14 mouse cellular contexts compared by ENCODE assay signal in genomic region chr3:58714767-58715166, GRCm38 (mm10).
"Had no signal": no experiment of that assay in that cellular context is flagged by ENCODE, and none has a peak within 500 bp of the region (broad histone marks: within the 10 kb centered on the region; RNA-seq: fewer than 3 reads in every experiment).

No protein-coding gene starts in this region.

- H3K4me2 ChIP-seq: lung, embryonic 15.5 days; midbrain, embryonic 15.5 days; neural tube, embryonic 12.5 days; stomach, embryonic 15.5 days had no signal

- H3K27ac ChIP-seq: layer of hippocampus, adult 2 months; limb, embryonic 10.5 days; liver, embryonic 12.5 days; lung, embryonic 15.5 days; macrophage; midbrain, embryonic 15.5 days; neural tube, embryonic 12.5 days; stomach, embryonic 15.5 days had no signal

- H3K4me1 ChIP-seq: lung, embryonic 15.5 days; midbrain, embryonic 15.5 days; neural tube, embryonic 12.5 days; stomach, embryonic 15.5 days had no signal

- DNase-seq: kidney, postnatal 10 days; kidney, postnatal 4 days; lung, postnatal 14 days; right cerebral cortex, postnatal 4 days; spleen, adult 18-20 months; thymus, postnatal 4 days had no signal

- H3K9ac ChIP-seq: liver, embryonic 12.5 days; lung, embryonic 15.5 days; midbrain, embryonic 15.5 days; neural tube, embryonic 12.5 days; stomach, embryonic 15.5 days had no signal

- H3K27me3 ChIP-seq: liver, embryonic 12.5 days; lung, embryonic 15.5 days; midbrain, embryonic 15.5 days; neural tube, embryonic 12.5 days; stomach, embryonic 15.5 days had no signal

- H3K4me3 ChIP-seq: layer of hippocampus, adult 2 months; limb, embryonic 10.5 days; liver, embryonic 12.5 days; lung, embryonic 15.5 days; midbrain, embryonic 15.5 days; neural tube, embryonic 12.5 days; stomach, embryonic 15.5 days had no signal

- H3K9me3 ChIP-seq: limb, embryonic 10.5 days; liver, embryonic 12.5 days; lung, embryonic 15.5 days; midbrain, embryonic 15.5 days; neural tube, embryonic 12.5 days; stomach, embryonic 15.5 days had no signal

- H3K36me3 ChIP-seq: limb, embryonic 10.5 days; liver, embryonic 12.5 days; lung, embryonic 15.5 days; midbrain, embryonic 15.5 days; neural tube, embryonic 12.5 days; stomach, embryonic 15.5 days had no signal

- ATAC-seq: midbrain, embryonic 15.5 days had no signal
